Mouse (Mus musculus) hindbrain, embryonic 11.5 days (tissue): Measurements from ENCODE around the gene Zdhhc5. TPM values are rescaled to one million over a fixed set of nuclear protein-coding genes. Genes with fewer than 3 reads are reported as not detected.
A peak's percentile ranks its signal among the peaks of the same experiment; 100 is the strongest.

Experiments used
- ATAC-seq: fragments of 200-750 bp; cut with Nextera tagmentation; 2 replicates; pipeline ENCODE4 v1.8.0; 2017; ENCODE audit warnings: mild to moderate bottlenecking, moderate TSS enrichment, moderate library complexity; ENCODE audit not compliant: low FRiP score
- DNase-seq: peaks from one replicate; pipeline ENCODE4 v3.0.0-alpha.2; 2015; ENCODE audit warnings: low spot score
- H3K27ac ChIP-seq: fragments of 300-500 bp; sonication (generic); 2 replicates; pipeline ENCODE4 v1.5.1; 2014; ENCODE audit warnings: mild to moderate bottlenecking, low read depth, low read length
- H3K27me3 ChIP-seq: fragments of 300-500 bp; sonication (generic); 2 replicates; pipeline ENCODE4 v1.6.1; 2014; ENCODE audit warnings: mild to moderate bottlenecking, low read length, moderate library complexity, mixed read lengths; ENCODE audit not compliant: control insufficient read depth, insufficient read depth
- H3K36me3 ChIP-seq: fragments of 300-500 bp; sonication (generic); 2 replicates; pipeline ENCODE4 v1.6.1; 2014; ENCODE audit warnings: mild to moderate bottlenecking, low read length, moderate library complexity, mixed read lengths; ENCODE audit not compliant: control insufficient read depth, insufficient read depth
- H3K4me1 ChIP-seq: fragments of 300-500 bp; sonication (generic); replicated peaks from 2 replicates; pipeline ENCODE4 v1.6.1; 2014; ENCODE audit warnings: low read length, mixed read lengths; ENCODE audit not compliant: control insufficient read depth, insufficient read depth
- H3K4me2 ChIP-seq: fragments of 300-500 bp; sonication (generic); replicated peaks from 2 replicates; pipeline ENCODE4 v1.6.1; 2014; ENCODE audit warnings: mild to moderate bottlenecking, low read depth, low read length
- H3K4me3 ChIP-seq: fragments of 300-500 bp; sonication (generic); 2 replicates; pipeline ENCODE4 v1.5.1; 2014; ENCODE audit warnings: low read depth, low read length
- H3K9ac ChIP-seq: fragments of 300-500 bp; sonication (generic); 2 replicates; pipeline ENCODE4 v1.6.1; 2014; ENCODE audit warnings: low read depth, low read length
- H3K9me3 ChIP-seq: fragments of 300-500 bp; sonication (generic); 2 replicates; pipeline ENCODE4 v1.6.1; 2016; ENCODE audit warnings: low read length; ENCODE audit not compliant: control insufficient read depth
- WGBS: fragments of 180-500 bp; shearing (Covaris S2); extraction: QIAGEN DNeasy Blood & Tissue Kit; methylation state at CpG from one replicate; pipeline ENCODE4 v1.1.7; 2014; 5-methylcytosine and 5-hydroxymethylcytosine counted together
- polyA plus RNA-seq: library from polyadenylated mRNA; unstranded; fragments of >200 nt; fragmentation: Nextera tagmentation; extraction: Ambion mirVana; gene quantifications from 2 replicates; pipeline ENCODE4 v1.2.1, GENCODE M21; 2014

The Zdhhc5 gene
- polyA plus RNA-seq, 1 experiment from 2014 or later = 30.1 TPM

- DNase-seq (peak; percentile 8), ATAC-seq (no peak)
- Histone ChIP-seq H3K4me2 (peak overlapping the region; percentile 76), H3K9ac (peak overlapping the region; percentile 71), H3K4me1 (no peaks in the 10 kb centered on the region), H3K27me3 (no peaks in the 10 kb centered on the region), H3K27ac (peak overlapping the region; percentile 97; the same call in 1 of the 2 replicates), H3K36me3 (no peaks in the 10 kb centered on the region), H3K4me3 (peak overlapping the region; percentile 86), H3K9me3 (no peaks in the 10 kb centered on the region)
- WGBS = 39% methylated on average over 9 of the region's 9 CpGs
Observed at GRCm38 (mm10) chr2:84716423-84717355, 1.7 kb upstream of the Zdhhc5 start.

DNA sequence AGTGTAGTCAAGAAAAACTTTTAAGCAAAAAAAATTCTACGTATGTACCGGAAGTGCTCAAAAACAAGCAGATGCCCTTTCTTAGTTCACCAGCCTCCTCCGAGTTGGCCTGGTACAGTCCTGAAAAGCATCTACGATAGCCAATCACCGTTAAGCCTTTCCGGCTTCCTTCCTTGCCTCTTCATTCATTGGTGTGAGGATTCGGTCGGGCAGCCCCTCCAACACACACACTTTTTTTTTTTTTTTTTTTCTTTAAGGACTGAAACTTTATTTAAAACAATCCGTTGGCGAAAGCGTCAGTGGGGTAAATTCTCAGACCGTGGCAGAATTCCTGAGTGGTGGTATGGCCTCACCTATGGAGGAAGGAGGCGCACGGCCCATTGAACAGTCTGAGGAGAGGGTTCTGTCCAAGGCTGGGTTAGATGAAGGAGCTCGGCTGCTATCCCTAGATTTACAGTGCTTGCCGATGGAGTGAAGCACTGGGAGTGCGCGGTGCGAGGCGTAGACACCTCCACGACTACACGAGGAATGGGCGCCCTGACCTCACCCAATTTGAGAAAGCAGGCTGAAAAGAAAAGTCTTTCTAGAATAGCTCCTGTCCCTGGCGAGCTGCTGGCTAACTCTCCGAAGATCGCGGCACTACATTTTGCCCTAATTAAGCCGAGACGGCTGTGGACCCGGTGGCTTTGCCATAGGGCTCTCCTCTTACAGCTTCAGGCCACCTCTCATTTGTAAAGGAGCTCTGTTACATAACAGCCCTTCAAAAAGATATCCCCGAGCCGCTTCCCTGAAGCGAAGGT, 782 bp upstream of the Zdhhc5 start:
- Histone ChIP-seq H3K9ac (peak overlapping the region; percentile 83), H3K4me2 (peak overlapping the region; percentile 76), H3K4me3 (peak overlapping the region; percentile 86), H3K27me3 (no peaks in the 10 kb centered on the region), H3K36me3 (0 out of 2 replicates have a peak, but pooled peaks cover under 1% of the 10 kb centered on the region), H3K9me3 (no peaks in the 10 kb centered on the region), H3K4me1 (no peaks in the 10 kb centered on the region), H3K27ac (peak overlapping the region; percentile 97)
- peak; percentile 95 for ATAC-seq
- no peak for DNase-seq
- under 1% methylated on average over 33 of the region's 33 CpGs for whole genome bisulfite sequencing

DNA sequence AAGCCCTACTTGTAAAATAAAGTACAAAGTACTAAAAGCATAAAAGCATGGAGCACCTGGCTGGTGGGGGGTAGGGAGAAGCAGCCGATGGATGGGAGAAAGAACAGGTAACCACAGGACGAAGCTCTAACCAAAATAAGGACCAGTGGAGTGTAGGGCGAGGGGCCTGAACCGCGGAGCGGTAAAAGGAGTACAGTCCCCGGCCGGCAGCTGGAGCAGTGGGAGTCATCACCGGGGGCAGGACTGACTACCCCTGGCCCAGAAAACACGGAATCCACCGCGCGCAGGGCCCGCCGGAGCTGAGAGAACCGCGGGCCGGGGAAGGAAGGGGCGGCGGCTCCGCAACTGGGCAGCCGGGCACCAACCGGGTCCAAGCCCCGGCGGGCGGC, 564 bp downstream of the Zdhhc5 start:
- Histone ChIP-seq H3K27me3 (no peaks in the 10 kb centered on the region), H3K36me3 (0 out of 2 replicates have a peak, but pooled peaks cover 6% of the 10 kb centered on the region), H3K9me3 (no peaks in the 10 kb centered on the region), H3K4me2 (peak overlapping the region; percentile 76), H3K9ac (peak overlapping the region; percentile 83), H3K4me3 (peak overlapping the region; percentile 86), H3K27ac (peak overlapping the region; percentile 97), H3K4me1 (no peaks in the 10 kb centered on the region)
- WGBS = under 1% methylated on average over 26 of the region's 26 CpGs
- DNase-seq (no peak), ATAC-seq (peak; percentile 38)

- Histone ChIP-seq H3K27me3 (no peaks in the 10 kb centered on the region), H3K4me1 (no peaks in the 10 kb centered on the region), H3K4me3 (no peak overlapping the region), H3K9ac (no peak overlapping the region), H3K36me3 (0 out of 2 replicates have a peak, but pooled peaks cover 6% of the 10 kb centered on the region), H3K9me3 (no peaks in the 10 kb centered on the region), H3K4me2 (no peak overlapping the region), H3K27ac (no peak overlapping the region)
- ATAC-seq (no peak), DNase-seq (no peak)
- 92% methylated on average over 2 of the region's 2 CpGs for WGBS
Observed at GRCm38 (mm10) chr2:84711898-84712297, 3.1 kb downstream of the Zdhhc5 start.

DNA sequence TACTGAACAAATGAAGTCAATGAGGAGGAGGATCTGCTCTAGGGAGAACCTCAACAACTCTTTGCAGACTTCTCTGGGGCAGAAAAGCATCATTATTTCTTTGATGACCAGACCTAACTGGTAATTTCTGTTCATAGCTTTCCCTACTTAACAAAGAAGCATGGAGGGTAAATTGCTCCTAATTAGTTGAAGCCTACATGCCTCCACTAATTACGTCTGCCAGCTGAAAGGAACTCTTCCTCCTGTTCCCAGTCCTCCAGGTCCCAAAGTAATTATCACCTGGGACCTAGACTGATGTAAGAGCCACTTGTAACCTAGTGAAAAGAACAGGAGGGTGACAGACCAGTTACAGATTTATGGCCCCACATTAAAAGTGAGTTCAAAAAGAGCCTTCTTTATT, 7.5 kb downstream of the Zdhhc5 start:
- no peak overlapping the region for H3K9ac ChIP-seq
- 0 out of 2 replicates have a peak, but pooled peaks cover 6% of the 10 kb centered on the region for H3K36me3 ChIP-seq
- DNase-seq (no peak), ATAC-seq (no peak)
- H3K27me3 ChIP-seq = no peaks in the 10 kb centered on the region
- H3K9me3 ChIP-seq = no peaks in the 10 kb centered on the region
- H3K4me2 ChIP-seq = no peak overlapping the region
- H3K27ac ChIP-seq = no peak overlapping the region
- 78% methylated on average over 1 of the region's 1 CpGs for WGBS
- no peak overlapping the region for H3K4me3 ChIP-seq
- no peaks in the 10 kb centered on the region for H3K4me1 ChIP-seq

- H3K4me2 ChIP-seq = no peak overlapping the region
- no peaks in the 10 kb centered on the region for H3K27me3 ChIP-seq
- no peak overlapping the region for H3K4me3 ChIP-seq
- H3K4me1 ChIP-seq = no peaks in the 10 kb centered on the region
- DNase-seq (no peak), ATAC-seq (no peak)
- no peak overlapping the region for H3K27ac ChIP-seq
- H3K36me3 ChIP-seq = 0 out of 2 replicates have a peak, but pooled peaks cover 3% of the 10 kb centered on the region
- no peak overlapping the region for H3K9ac ChIP-seq
- no peaks in the 10 kb centered on the region for H3K9me3 ChIP-seq
- 93% methylated on average over 1 of the region's 1 CpGs for WGBS
Observed at GRCm38 (mm10) chr2:84705295-84705694, 9.7 kb downstream of the Zdhhc5 start.

- H3K36me3 ChIP-seq = no peaks in the 10 kb centered on the region
- no peaks in the 10 kb centered on the region for H3K9me3 ChIP-seq
- H3K27me3 ChIP-seq = no peaks in the 10 kb centered on the region
- no peak overlapping the region for H3K27ac ChIP-seq
- H3K4me3 ChIP-seq = no peak overlapping the region
- no peak overlapping the region for H3K4me2 ChIP-seq
- H3K4me1 ChIP-seq = no peaks in the 10 kb centered on the region
- H3K9ac ChIP-seq = no peak overlapping the region
- no peak for ATAC-seq
- no peak for DNase-seq
- WGBS = 82% methylated on average over 5 of the region's 5 CpGs
Observed at GRCm38 (mm10) chr2:84704329-84704728, 10.7 kb downstream of the Zdhhc5 start.

DNA sequence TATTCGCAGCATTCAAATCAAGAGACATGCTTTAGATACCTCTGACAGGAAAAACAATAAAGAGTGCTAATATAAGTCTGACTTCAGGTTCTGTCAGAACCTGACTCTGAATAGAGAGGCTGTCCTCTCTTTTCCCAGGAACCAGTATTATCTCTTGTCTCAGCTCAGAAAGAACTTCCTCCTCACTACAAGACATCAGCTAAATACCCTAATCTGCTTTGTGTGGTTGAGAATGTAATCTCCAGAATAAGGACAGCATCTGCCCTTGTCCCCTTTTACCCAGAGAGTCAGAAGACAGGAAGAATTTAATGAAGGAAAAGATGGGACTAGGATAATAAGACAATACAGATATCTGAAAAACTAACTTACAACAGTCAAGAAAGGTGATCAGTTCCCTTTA, 11.5 kb downstream of the Zdhhc5 start:
- no peak for DNase-seq
- Histone ChIP-seq H3K4me3 (no peak overlapping the region), H3K27ac (no peak overlapping the region), H3K4me2 (no peak overlapping the region), H3K36me3 (no peaks in the 10 kb centered on the region), H3K9ac (no peak overlapping the region), H3K4me1 (no peaks in the 10 kb centered on the region), H3K27me3 (no peaks in the 10 kb centered on the region), H3K9me3 (no peaks in the 10 kb centered on the region)
- 97% methylated on average over 1 of the region's 1 CpGs for WGBS
- ATAC-seq = no peak
